Mouse (Mus musculus): ENCODE measurements around the gene Il12rb1. TPM values are rescaled to one million over a fixed set of nuclear protein-coding genes. Genes with fewer than 3 reads are reported as not detected.
A peak's percentile ranks its signal among the peaks of the same experiment; 100 is the strongest.

The Il12rb1 gene
- polyA plus RNA-seq, 1 experiment from 2014 or later = not detected

GRCm38 (mm10) chr8:70863956-70864711 lies 55.9 kb downstream of the Il12rb1 start:
- no peaks in the 10 kb centered on the region for H3K9me3 ChIP-seq
- WGBS = under 1% methylated on average over 46 of the region's 46 CpGs
- H3K36me3 ChIP-seq = peaks cover 6% of the 10 kb centered on the region; the same call in 1 of the 2 replicates
- peaks cover 64% of the 10 kb centered on the region for H3K4me1 ChIP-seq (replicated peaks)
- no peak for ATAC-seq (ENCODE audit: low FRiP score, low read depth)
- H3K4me3 ChIP-seq = peak overlapping the region; percentile 48
- peak overlapping the region; percentile 94 for H3K4me2 ChIP-seq
- peak overlapping the region; percentile 56 for H3K9ac ChIP-seq
- H3K27me3 ChIP-seq = no peaks in the 10 kb centered on the region
- peak overlapping the region; percentile 95 for H3K27ac ChIP-seq (replicated peaks)

- Histone ChIP-seq H3K27me3 (no peaks in the 10 kb centered on the region), H3K9me3 (no peaks in the 10 kb centered on the region), H3K36me3 (peaks cover 6% of the 10 kb centered on the region; the same call in 1 of the 2 replicates), H3K4me2 (peak overlapping the region; percentile 94), H3K4me1 (replicated peaks) (peaks cover 70% of the 10 kb centered on the region), H3K27ac (replicated peaks) (peak overlapping the region; percentile 95), H3K4me3 (peak overlapping the region; percentile 48), H3K9ac (peak overlapping the region; percentile 56)
- under 1% methylated on average over 24 of the region's 24 CpGs for WGBS
- ATAC-seq (ENCODE audit: low FRiP score, low read depth) = peak; percentile 17
These were observed 56.5 kb downstream of the Il12rb1 start for GRCm38 (mm10) chr8:70864712-70865221.

GRCm38 (mm10) chr8:70865350-70866000 lies 57.2 kb downstream of the Il12rb1 start:
- no peaks in the 10 kb centered on the region for H3K27me3 ChIP-seq
- H3K4me1 ChIP-seq (replicated peaks) = peaks cover 72% of the 10 kb centered on the region
- H3K36me3 ChIP-seq = peaks cover 6% of the 10 kb centered on the region; the same call in 1 of the 2 replicates
- peak overlapping the region; percentile 95 for H3K27ac ChIP-seq (replicated peaks)
- peak overlapping the region; percentile 56 for H3K9ac ChIP-seq
- H3K9me3 ChIP-seq = no peaks in the 10 kb centered on the region
- peak; percentile 89 for ATAC-seq (ENCODE audit: low FRiP score, low read depth)
- 0% methylated on average over 46 of the region's 46 CpGs for WGBS
- H3K4me3 ChIP-seq = peak overlapping the region; percentile 48
- peak overlapping the region; percentile 94 for H3K4me2 ChIP-seq

GRCm38 (mm10) chr8:70866001-70866520 lies 57.8 kb downstream of the Il12rb1 start:
- Histone ChIP-seq H3K4me2 (peak overlapping the region; percentile 94), H3K4me1 (replicated peaks) (peaks cover 72% of the 10 kb centered on the region), H3K27me3 (no peaks in the 10 kb centered on the region), H3K4me3 (peak overlapping the region; percentile 48), H3K9me3 (no peaks in the 10 kb centered on the region), H3K9ac (peak overlapping the region; percentile 42), H3K27ac (replicated peaks) (peak overlapping the region; percentile 95), H3K36me3 (peaks cover 6% of the 10 kb centered on the region; the same call in 1 of the 2 replicates)
- WGBS = 6% methylated on average over 12 of the region's 12 CpGs
- peak; percentile 5 for ATAC-seq (ENCODE audit: low FRiP score, low read depth)

- no peak overlapping the region for H3K9ac ChIP-seq
- H3K9me3 ChIP-seq = no peaks in the 10 kb centered on the region
- peak overlapping the region; percentile 95 for H3K27ac ChIP-seq (replicated peaks)
- peaks cover 6% of the 10 kb centered on the region; the same call in 1 of the 2 replicates for H3K36me3 ChIP-seq
- no peak for ATAC-seq (ENCODE audit: low FRiP score, low read depth)
- H3K4me2 ChIP-seq = peak overlapping the region; percentile 94; the same call in 1 of the 2 replicates
- H3K27me3 ChIP-seq = no peaks in the 10 kb centered on the region
- peaks cover 72% of the 10 kb centered on the region for H3K4me1 ChIP-seq (replicated peaks)
- WGBS = 85% methylated on average over 7 of the region's 7 CpGs
- no peak overlapping the region for H3K4me3 ChIP-seq
These were observed 58.3 kb downstream of the Il12rb1 start for GRCm38 (mm10) chr8:70866566-70866965.

- 16% methylated on average over 40 of the region's 40 CpGs for WGBS
- 0 out of 2 replicates have a peak overlapping the region, but pooled peaks have one; percentile 31 for H3K9ac ChIP-seq
- peak overlapping the region; percentile 22 for H3K4me2 ChIP-seq
- no peak overlapping the region for H3K4me3 ChIP-seq
- ATAC-seq (ENCODE audit: low FRiP score, low read depth) = no peak
- peaks cover 65% of the 10 kb centered on the region for H3K4me1 ChIP-seq (replicated peaks)
- peak overlapping the region; percentile 69 for H3K27ac ChIP-seq (replicated peaks)
- peaks cover 6% of the 10 kb centered on the region; the same call in 1 of the 2 replicates for H3K36me3 ChIP-seq
- H3K27me3 ChIP-seq = no peaks in the 10 kb centered on the region
- H3K9me3 ChIP-seq = no peaks in the 10 kb centered on the region
These were observed 60.4 kb downstream of the Il12rb1 start for GRCm38 (mm10) chr8:70868559-70869198.

- no peak overlapping the region for H3K4me3 ChIP-seq
- WGBS = 38% methylated on average over 5 of the region's 5 CpGs
- H3K27ac ChIP-seq (replicated peaks) = peak overlapping the region; percentile 69
- peak overlapping the region; percentile 22 for H3K4me2 ChIP-seq
- H3K36me3 ChIP-seq = peaks cover 6% of the 10 kb centered on the region; the same call in 1 of the 2 replicates
- no peaks in the 10 kb centered on the region for H3K9me3 ChIP-seq
- no peak for ATAC-seq (ENCODE audit: low FRiP score, low read depth)
- peaks cover 62% of the 10 kb centered on the region for H3K4me1 ChIP-seq (replicated peaks)
- H3K27me3 ChIP-seq = no peaks in the 10 kb centered on the region
- H3K9ac ChIP-seq = peak overlapping the region; percentile 31; the same call in 1 of the 2 replicates
These were observed 60.9 kb downstream of the Il12rb1 start for GRCm38 (mm10) chr8:70869199-70869571.

- Histone ChIP-seq H3K4me1 (replicated peaks) (peaks cover 62% of the 10 kb centered on the region), H3K27ac (replicated peaks) (peak overlapping the region; percentile 69), H3K36me3 (peaks cover 6% of the 10 kb centered on the region; the same call in 1 of the 2 replicates), H3K27me3 (no peaks in the 10 kb centered on the region), H3K4me3 (no peak overlapping the region), H3K4me2 (peak overlapping the region; percentile 22; the same call in 1 of the 2 replicates), H3K9ac (peak overlapping the region; percentile 31; the same call in 1 of the 2 replicates), H3K9me3 (no peaks in the 10 kb centered on the region)
- WGBS = 44% methylated on average over 16 of the region's 16 CpGs
- ATAC-seq (ENCODE audit: low FRiP score, low read depth) = no peak
These were observed 61.4 kb downstream of the Il12rb1 start for GRCm38 (mm10) chr8:70869601-70870041.

Small RNAs within 50 kb of the gene (microRNA-seq; reads per million reads assigned to microRNA genes)
- not detected for gene Mir7240

Other genes with a start within 250 kb of the Il12rb1 start
- 146 and 152 TPM in 2 replicates for gene Isyna1, start 214.1 kb upstream of the Il12rb1 start, polyA plus RNA-seq (2015; fragmentation: Nextera tagmentation; extraction: Ambion mirVana)
- 150 and 172 TPM in 2 replicates for gene Ssbp4, start 199.6 kb upstream of the Il12rb1 start, polyA plus RNA-seq (2015; fragmentation: Nextera tagmentation; extraction: Ambion mirVana)
- 1.1 and 2.2 TPM in 2 replicates for gene Lrrc25, start 192.3 kb upstream of the Il12rb1 start, polyA plus RNA-seq (2015; fragmentation: Nextera tagmentation; extraction: Ambion mirVana)
- 0.25 and 0.30 TPM in 2 replicates for gene Gdf15, start 176.0 kb upstream of the Il12rb1 start, polyA plus RNA-seq (2015; fragmentation: Nextera tagmentation; extraction: Ambion mirVana)
- gene Pgpep1, start 148.1 kb upstream of the Il12rb1 start, polyA plus RNA-seq (2015; fragmentation: Nextera tagmentation; extraction: Ambion mirVana) = 76.5 and 77.8 TPM in 2 replicates
- gene Lsm4, start 135.2 kb upstream of the Il12rb1 start, polyA plus RNA-seq (2015; fragmentation: Nextera tagmentation; extraction: Ambion mirVana) = 192 and 193 TPM in 2 replicates
- 98.4 and 105 TPM in 2 replicates for gene Jund, start 109.5 kb upstream of the Il12rb1 start, polyA plus RNA-seq (2015; fragmentation: Nextera tagmentation; extraction: Ambion mirVana)
- 0.09 TPM in 2 replicates for gene Iqcn, start 105.0 kb upstream of the Il12rb1 start, polyA plus RNA-seq (2015; fragmentation: Nextera tagmentation; extraction: Ambion mirVana)
- gene Gm3336, start 89.9 kb upstream of the Il12rb1 start, polyA plus RNA-seq (2015; fragmentation: Nextera tagmentation; extraction: Ambion mirVana) = not detected in 2 replicates
- gene Pde4c, start 84.7 kb upstream of the Il12rb1 start, polyA plus RNA-seq (2015; fragmentation: Nextera tagmentation; extraction: Ambion mirVana) = 0.21 and 0.35 TPM in 2 replicates
- gene Rab3a, start 53.8 kb upstream of the Il12rb1 start, polyA plus RNA-seq (2015; fragmentation: Nextera tagmentation; extraction: Ambion mirVana) = 503 and 561 TPM in 2 replicates
- gene Mpv17l2, start 47.5 kb upstream of the Il12rb1 start, polyA plus RNA-seq (2015; fragmentation: Nextera tagmentation; extraction: Ambion mirVana) = 40.4 and 44.9 TPM in 2 replicates
- gene Pik3r2, start 31.7 kb upstream of the Il12rb1 start, polyA plus RNA-seq (2015; fragmentation: Nextera tagmentation; extraction: Ambion mirVana) = 104 and 113 TPM in 2 replicates
- gene Mast3, start 3.4 kb upstream of the Il12rb1 start, polyA plus RNA-seq (2015; fragmentation: Nextera tagmentation; extraction: Ambion mirVana) = 21.2 and 25.1 TPM in 2 replicates
- 7.8 and 8.0 TPM in 2 replicates for gene Arrdc2, start 31.3 kb downstream of the Il12rb1 start, polyA plus RNA-seq (2015; fragmentation: Nextera tagmentation; extraction: Ambion mirVana)
- 19.2 and 19.8 TPM in 2 replicates for gene Kcnn1, start 54.8 kb downstream of the Il12rb1 start, polyA plus RNA-seq (2015; fragmentation: Nextera tagmentation; extraction: Ambion mirVana)
- 166 and 176 TPM in 2 replicates for gene Ccdc124, start 65.5 kb downstream of the Il12rb1 start, polyA plus RNA-seq (2015; fragmentation: Nextera tagmentation; extraction: Ambion mirVana)
- gene Slc5a5, start 84.3 kb downstream of the Il12rb1 start, polyA plus RNA-seq (2015; fragmentation: Nextera tagmentation; extraction: Ambion mirVana) = 1.7 and 1.9 TPM in 2 replicates
- 2,082 and 2,226 TPM in 2 replicates for gene Rpl18a, start 89.0 kb downstream of the Il12rb1 start, polyA plus RNA-seq (2015; fragmentation: Nextera tagmentation; extraction: Ambion mirVana)
- 62.0 and 68.5 TPM in 2 replicates for gene Map1s, start 97.5 kb downstream of the Il12rb1 start, polyA plus RNA-seq (2015; fragmentation: Nextera tagmentation; extraction: Ambion mirVana)

All from hindbrain, embryonic 15.5 days (tissue).